Mouse (Mus musculus) NIH3T3 (cell line): Measurements from ENCODE around the gene 4933402E13Rik.

ENCODE experiments used
- DNase-seq: peaks from one replicate; pipeline ENCODE4 v3.0.0-alpha.2; 2012; ENCODE audit warnings: low read depth

The 4933402E13Rik gene

GRCm38 (mm10) chrX:62283199-62283598 is at the start of gene 4933402E13Rik:
Gene 4933402E13Rik (plus strand): TSS chrX:62283499.
- DNase-seq, result no peak
